Mouse (Mus musculus): Measurements from ENCODE around the gene Gucy1b2.

Gene Gucy1b2

DNA sequence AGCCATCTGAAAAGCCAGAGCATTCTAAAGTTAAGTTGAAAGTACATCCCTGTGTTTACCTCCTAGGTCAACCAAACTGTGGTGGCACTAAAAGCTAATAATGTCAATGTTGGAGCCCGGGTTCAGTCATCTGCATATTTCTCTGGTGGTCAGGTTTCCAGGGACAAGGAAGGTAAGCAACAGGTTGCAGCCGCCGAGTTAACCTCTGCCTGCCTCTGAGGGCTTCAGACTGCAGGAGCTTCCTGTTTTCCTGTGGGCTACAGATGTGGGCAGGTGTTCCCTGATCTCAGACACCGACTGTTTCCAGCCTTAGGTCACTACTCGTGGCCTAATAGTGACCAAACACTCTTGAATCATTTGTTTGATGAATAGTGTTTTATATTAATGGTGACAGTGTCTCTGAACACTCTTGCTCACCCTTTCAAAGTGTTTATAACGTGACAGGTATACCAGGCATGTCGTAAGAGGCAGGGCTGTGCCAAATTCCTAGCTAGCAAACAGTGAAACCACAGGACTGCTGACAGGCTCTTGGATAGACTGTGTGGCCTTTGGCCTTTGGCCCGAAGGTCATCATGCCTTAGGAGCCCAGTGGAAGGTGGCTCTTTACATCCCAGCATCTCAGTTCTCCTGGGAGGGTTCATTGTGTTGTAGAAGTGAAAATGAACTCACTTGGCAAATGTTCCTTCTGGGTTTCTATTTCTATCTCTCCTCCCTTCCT lies 94.7 kb downstream of the Gucy1b2 start:
- no peak for DNase-seq

- no peak for DNase-seq
Observed at GRCm38 (mm10) chr14:62355201-62355600, 100.9 kb downstream of the Gucy1b2 start.

DNA sequence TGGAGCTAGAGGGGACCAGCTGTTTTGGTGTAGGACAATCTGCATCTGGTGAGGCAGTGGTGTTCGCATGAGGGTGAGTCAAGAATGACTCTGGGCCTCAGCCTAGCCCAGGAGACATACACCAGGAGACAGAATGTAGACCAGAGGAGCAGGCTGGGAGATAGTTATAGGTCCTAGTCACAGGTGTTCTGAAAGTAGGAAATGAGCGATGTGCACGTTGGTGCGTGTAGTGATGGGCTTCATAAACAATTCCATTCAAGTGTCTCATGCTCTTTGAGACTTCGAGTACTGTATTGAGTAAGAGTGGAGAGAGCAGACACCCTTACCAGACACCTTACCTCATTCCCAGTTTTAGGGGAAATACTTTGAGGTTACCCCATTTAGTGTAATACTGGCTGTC lies 102.3 kb downstream of the Gucy1b2 start:
- no peak for DNase-seq

GRCm38 (mm10) chr14:62353372-62353771 lies 102.7 kb downstream of the Gucy1b2 start:
- DNase-seq, result no peak

DNA sequence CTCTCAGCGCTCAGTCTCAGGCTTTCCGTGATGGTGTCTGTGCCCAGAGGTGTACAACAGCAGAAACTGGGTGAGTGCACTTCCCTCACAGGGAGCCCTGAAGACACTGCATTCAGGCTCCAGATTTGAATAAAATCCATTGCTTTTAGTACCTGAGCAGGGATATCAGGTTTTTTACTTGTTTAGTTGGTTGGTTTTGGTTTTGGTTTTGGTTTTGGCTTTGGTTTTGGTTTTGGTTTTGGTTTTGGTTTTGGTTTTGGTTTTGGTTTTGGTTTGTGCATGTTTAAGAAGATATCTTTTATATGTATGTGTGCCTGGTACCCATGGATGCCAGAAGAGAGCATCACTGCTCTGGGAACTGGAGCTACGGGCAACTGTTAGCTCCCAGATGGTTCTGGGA lies 105.2 kb downstream of the Gucy1b2 start:
- DNase-seq, result no peak

GRCm38 (mm10) chr14:62350186-62350585 lies 105.9 kb downstream of the Gucy1b2 start:
- DNase-seq, result no peak

- no peak for DNase-seq
Observed at GRCm38 (mm10) chr14:62349786-62350185, 106.3 kb downstream of the Gucy1b2 start.

- no peak for DNase-seq
Observed at GRCm38 (mm10) chr14:62347103-62347502, 109.0 kb downstream of the Gucy1b2 start.

GRCm38 (mm10) chr14:62346570-62346969 lies 109.5 kb downstream of the Gucy1b2 start:
- DNase-seq, result no peak
